Mouse (Mus musculus): Measurements from ENCODE around the gene Flnb.

DNA sequence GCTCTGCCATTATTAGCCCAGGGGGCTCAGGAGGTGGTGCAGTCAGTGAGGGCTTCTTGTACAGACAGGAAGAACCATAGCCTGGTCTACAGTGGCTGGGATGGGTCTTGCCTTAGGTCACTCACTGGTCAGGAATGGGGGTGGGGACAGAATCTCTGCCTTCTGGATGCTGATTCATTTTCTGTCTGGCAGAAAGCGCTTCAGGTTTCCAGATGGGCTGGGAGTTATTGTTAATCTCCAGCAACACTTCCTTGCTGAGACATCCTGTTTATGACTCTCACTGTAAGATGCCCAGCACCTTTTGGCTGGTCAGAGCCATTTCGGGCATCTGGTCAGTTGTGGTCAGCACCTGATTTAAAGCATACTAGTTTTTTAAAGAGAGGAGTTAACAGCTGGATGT, 55.8 kb downstream of the Flnb start:
- no peak for TF ChIP-seq GATA1 (IDR thresholded peaks at IDR 0.05; ENCODE audit: borderline replicate concordance, low read length)
- TF ChIP-seq FLI1 (IDR thresholded peaks at IDR 0.05; ENCODE audit: low read length), result no peak

Measured in megakaryocyte, embryonic 14.5 days (primary cell).